Mouse (Mus musculus): ENCODE measurements around the gene Unc5b. TPM values are rescaled to one million over a fixed set of nuclear protein-coding genes. Genes with fewer than 3 reads are reported as not detected.

Gene Unc5b
- polyA plus RNA-seq, 1 experiment from 2014 or later = 12.1 TPM

- H3K36me3 ChIP-seq = no peaks in the 10 kb centered on the region
- no peaks in the 10 kb centered on the region for H3K9me3 ChIP-seq
- peak overlapping the region; percentile 100 for H3K27ac ChIP-seq (replicated peaks)
- no peaks in the 10 kb centered on the region for H3K27me3 ChIP-seq (replicated peaks)
- H3K9ac ChIP-seq = peak overlapping the region; percentile 63
- 80% methylated on average over 11 of the region's 11 CpGs for WGBS
- no peak overlapping the region for H3K4me3 ChIP-seq
- peaks cover 98% of the 10 kb centered on the region for H3K4me1 ChIP-seq
- no peak for ATAC-seq (ENCODE audit: extremely low read depth, insufficient number of reproducible peaks, low FRiP score, low TSS enrichment)
- no peak overlapping the region for H3K4me2 ChIP-seq
Observed at GRCm38 (mm10) chr10:60820552-60820951, 10.8 kb downstream of the Unc5b start.

GRCm38 (mm10) chr10:60819654-60820192 is 11.7 kb downstream of the Unc5b start:
- no peak for ATAC-seq (ENCODE audit: extremely low read depth, insufficient number of reproducible peaks, low FRiP score, low TSS enrichment)
- Histone ChIP-seq H3K36me3 (no peaks in the 10 kb centered on the region), H3K4me2 (no peak overlapping the region; the same call in none of the 2 replicates), H3K4me3 (no peak overlapping the region), H3K27ac (replicated peaks) (peak overlapping the region; percentile 100), H3K27me3 (replicated peaks) (no peaks in the 10 kb centered on the region), H3K9ac (peak overlapping the region; percentile 63), H3K4me1 (peaks cover 98% of the 10 kb centered on the region), H3K9me3 (no peaks in the 10 kb centered on the region)
- WGBS = 64% methylated on average over 12 of the region's 12 CpGs

GRCm38 (mm10) chr10:60819179-60819578 is 12.2 kb downstream of the Unc5b start:
- Histone ChIP-seq H3K9me3 (no peaks in the 10 kb centered on the region), H3K27ac (replicated peaks) (peak overlapping the region; percentile 100), H3K4me1 (peaks cover 98% of the 10 kb centered on the region), H3K36me3 (no peaks in the 10 kb centered on the region), H3K4me2 (no peak overlapping the region; the same call in 1 of the 2 replicates), H3K4me3 (no peak overlapping the region), H3K27me3 (replicated peaks) (no peaks in the 10 kb centered on the region), H3K9ac (peak overlapping the region; percentile 63; the same call in 1 of the 2 replicates)
- WGBS = 24% methylated on average over 5 of the region's 5 CpGs
- no peak for ATAC-seq (ENCODE audit: extremely low read depth, insufficient number of reproducible peaks, low FRiP score, low TSS enrichment)

- ATAC-seq (ENCODE audit: extremely low read depth, insufficient number of reproducible peaks, low FRiP score, low TSS enrichment) = no peak
- Histone ChIP-seq H3K4me1 (peaks cover 98% of the 10 kb centered on the region), H3K4me2 (no peak overlapping the region), H3K27ac (replicated peaks) (peak overlapping the region; percentile 100), H3K36me3 (no peaks in the 10 kb centered on the region), H3K9me3 (no peaks in the 10 kb centered on the region), H3K9ac (no peak overlapping the region), H3K27me3 (replicated peaks) (no peaks in the 10 kb centered on the region), H3K4me3 (no peak overlapping the region)
- 82% methylated on average over 7 of the region's 7 CpGs for WGBS
Observed at GRCm38 (mm10) chr10:60818708-60819107, 12.7 kb downstream of the Unc5b start.

- Histone ChIP-seq H3K27ac (replicated peaks) (peak overlapping the region; percentile 100), H3K4me2 (no peak overlapping the region), H3K4me1 (peaks cover 98% of the 10 kb centered on the region), H3K4me3 (no peak overlapping the region), H3K36me3 (no peaks in the 10 kb centered on the region), H3K9me3 (no peaks in the 10 kb centered on the region), H3K27me3 (replicated peaks) (no peaks in the 10 kb centered on the region), H3K9ac (peak overlapping the region; percentile 83)
- 77% methylated on average over 6 of the region's 6 CpGs for WGBS
- no peak for ATAC-seq (ENCODE audit: extremely low read depth, insufficient number of reproducible peaks, low FRiP score, low TSS enrichment)
Observed at GRCm38 (mm10) chr10:60817868-60818267, 13.5 kb downstream of the Unc5b start.

GRCm38 (mm10) chr10:60816872-60817648 is 14.3 kb downstream of the Unc5b start:
- WGBS = 14% methylated on average over 14 of the region's 14 CpGs
- Histone ChIP-seq H3K9ac (peak overlapping the region; percentile 83), H3K27ac (replicated peaks) (peak overlapping the region; percentile 100), H3K4me2 (peak overlapping the region; percentile 64), H3K9me3 (no peaks in the 10 kb centered on the region), H3K27me3 (replicated peaks) (no peaks in the 10 kb centered on the region), H3K4me1 (peaks cover 98% of the 10 kb centered on the region), H3K4me3 (no peak overlapping the region), H3K36me3 (no peaks in the 10 kb centered on the region)
- no peak for ATAC-seq (ENCODE audit: extremely low read depth, insufficient number of reproducible peaks, low FRiP score, low TSS enrichment)

GRCm38 (mm10) chr10:60815855-60816254 is 15.5 kb downstream of the Unc5b start:
- no peak overlapping the region for H3K4me3 ChIP-seq
- H3K9me3 ChIP-seq = no peaks in the 10 kb centered on the region
- peak overlapping the region; percentile 100 for H3K27ac ChIP-seq (replicated peaks)
- no peak for ATAC-seq (ENCODE audit: extremely low read depth, insufficient number of reproducible peaks, low FRiP score, low TSS enrichment)
- WGBS = 3% methylated on average over 1 of the region's 1 CpGs
- peaks cover 100% of the 10 kb centered on the region for H3K4me1 ChIP-seq
- no peaks in the 10 kb centered on the region for H3K27me3 ChIP-seq (replicated peaks)
- peak overlapping the region; percentile 83 for H3K9ac ChIP-seq
- no peaks in the 10 kb centered on the region for H3K36me3 ChIP-seq
- H3K4me2 ChIP-seq = peak overlapping the region; percentile 64

- ATAC-seq (ENCODE audit: extremely low read depth, insufficient number of reproducible peaks, low FRiP score, low TSS enrichment) = no peak
- whole genome bisulfite sequencing = 3% methylated on average over 6 of the region's 6 CpGs
- peak overlapping the region; percentile 83 for H3K9ac ChIP-seq
- H3K4me1 ChIP-seq = peaks cover 100% of the 10 kb centered on the region
- H3K27me3 ChIP-seq (replicated peaks) = no peaks in the 10 kb centered on the region
- no peaks in the 10 kb centered on the region for H3K9me3 ChIP-seq
- H3K36me3 ChIP-seq = no peaks in the 10 kb centered on the region
- H3K27ac ChIP-seq (replicated peaks) = peak overlapping the region; percentile 100
- peak overlapping the region; percentile 5; the same call in 1 of the 2 replicates for H3K4me3 ChIP-seq
- peak overlapping the region; percentile 64 for H3K4me2 ChIP-seq
Observed at GRCm38 (mm10) chr10:60815059-60815458, 16.3 kb downstream of the Unc5b start.

- Histone ChIP-seq H3K27ac (replicated peaks) (peak overlapping the region; percentile 100), H3K36me3 (no peaks in the 10 kb centered on the region), H3K27me3 (replicated peaks) (no peaks in the 10 kb centered on the region), H3K4me3 (peak overlapping the region; percentile 3), H3K4me2 (peak overlapping the region; percentile 64), H3K9ac (peak overlapping the region; percentile 83), H3K9me3 (no peaks in the 10 kb centered on the region), H3K4me1 (peaks cover 100% of the 10 kb centered on the region)
- WGBS = 4% methylated on average over 10 of the region's 10 CpGs
- ATAC-seq (ENCODE audit: extremely low read depth, insufficient number of reproducible peaks, low FRiP score, low TSS enrichment) = peak; percentile 40; the same call in 1 of the 2 replicates
Observed at GRCm38 (mm10) chr10:60814444-60815057, 16.8 kb downstream of the Unc5b start.

- Histone ChIP-seq H3K4me3 (0 out of 2 replicates have a peak overlapping the region, but pooled peaks have one; percentile 3), H3K4me1 (peaks cover 100% of the 10 kb centered on the region), H3K9ac (peak overlapping the region; percentile 83), H3K4me2 (peak overlapping the region; percentile 64), H3K27ac (replicated peaks) (peak overlapping the region; percentile 100), H3K9me3 (no peaks in the 10 kb centered on the region), H3K27me3 (replicated peaks) (no peaks in the 10 kb centered on the region), H3K36me3 (no peaks in the 10 kb centered on the region)
- no peak for ATAC-seq (ENCODE audit: extremely low read depth, insufficient number of reproducible peaks, low FRiP score, low TSS enrichment)
- 9% methylated on average over 8 of the region's 8 CpGs for WGBS
Observed at GRCm38 (mm10) chr10:60813606-60814005, 17.8 kb downstream of the Unc5b start.

- 4% methylated on average over 15 of the region's 15 CpGs for WGBS
- Histone ChIP-seq H3K4me3 (peak overlapping the region; percentile 22), H3K4me1 (peaks cover 100% of the 10 kb centered on the region)
Observed at GRCm38 (mm10) chr10:60811792-60812525, 19.4 kb downstream of the Unc5b start.

More at GRCm38 (mm10) chr10:60811792-60812525, 19.4 kb downstream of the Unc5b start:
- Histone ChIP-seq H3K27ac (replicated peaks) (peak overlapping the region; percentile 100), H3K27me3 (replicated peaks) (no peaks in the 10 kb centered on the region), H3K9ac (peak overlapping the region; percentile 83), H3K36me3 (no peaks in the 10 kb centered on the region), H3K4me2 (peak overlapping the region; percentile 63), H3K9me3 (no peaks in the 10 kb centered on the region)
- no peak for ATAC-seq (ENCODE audit: extremely low read depth, insufficient number of reproducible peaks, low FRiP score, low TSS enrichment)
